Mouse (Mus musculus): ENCODE measurements around the gene Gzf1.

- no peak for TF ChIP-seq CTCF (IDR thresholded peaks at IDR 0.05; ENCODE audit: extremely low read depth, insufficient read depth, insufficient read length, insufficient replicate concordance)
- TF ChIP-seq POLR2A (IDR thresholded peaks at IDR 0.05; ENCODE audit: low read depth, low read length): no peak
Observed at GRCm38 (mm10) chr2:148634466-148634865, 46.4 kb upstream of the Gzf1 start.

Data from spleen, adult 2 months (tissue).